Mouse (Mus musculus): ENCODE measurements around the gene Ccdc3. TPM values are rescaled to one million over a fixed set of nuclear protein-coding genes. Genes with fewer than 3 reads are reported as not detected.

Ccdc3 gene
- total RNA-seq, 2 experiments from 2014 or later = 19.6 to 25.3 TPM

Other genes with a start within 250 kb of the Ccdc3 start
- 10 to 100 TPM; 69.8 to 72.2 TPM for gene Phyh, start 218.8 kb upstream of the Ccdc3 start, total RNA-seq (2021)
- 1 to 10 TPM; 2.7 to 3.1 TPM for gene Ucma, start 161.7 kb upstream of the Ccdc3 start, total RNA-seq (2021)
- gene Mcm10, start 125.0 kb upstream of the Ccdc3 start, total RNA-seq (2021) = 1 to 10 TPM in 1 of 2 experiments, under 1 TPM in 1; 0.99 to 2.0 TPM
- 10 to 100 TPM; 15.1 to 16.1 TPM for gene Optn, start 73.7 kb upstream of the Ccdc3 start, total RNA-seq (2021)

Data from left cerebral cortex, postnatal 14 days (tissue).